ENCODE assay signal across 8 mouse cellular contexts in genomic region chr8:108690576-108691455, GRCm38 (mm10).
A peak's percentile ranks its signal among the peaks of the same experiment; 100 is the strongest.
DNase-seq lines count a peak whose midpoint lies in the region; ATAC-seq lines count a peak whose summit lies in the region.

No protein-coding gene starts in this region.

- WGBS in embryonic facial prominence, embryonic 12.5 days, result 25% methylated on average over 14 of the region's 14 CpGs
- WGBS in hindbrain, embryonic 13.5 days, result 27% methylated on average over 14 of the region's 14 CpGs
- 57% methylated on average over 10 of the region's 14 CpGs for WGBS in macrophage (ENCODE audit: missing documents)

- H3K9me3 ChIP-seq in embryonic facial prominence, embryonic 12.5 days, result no peaks in the 10 kb centered on the region
- H3K9me3 ChIP-seq in hindbrain, embryonic 13.5 days, result no peaks in the 10 kb centered on the region

- H3K4me1 ChIP-seq in embryonic facial prominence, embryonic 12.5 days, result peaks cover 39% of the 10 kb centered on the region
- H3K4me1 ChIP-seq in hindbrain, embryonic 13.5 days (replicated peaks), result peaks cover 43% of the 10 kb centered on the region

- no peaks in the 10 kb centered on the region for H3K79me2 ChIP-seq in macrophage (ENCODE audit: inconsistent target)

- no peak for ATAC-seq in embryonic facial prominence, embryonic 12.5 days (ENCODE audit: insufficient number of reproducible peaks, insufficient read depth, low FRiP score, low TSS enrichment)
- ATAC-seq in hindbrain, embryonic 13.5 days (ENCODE audit: low FRiP score), result peak; percentile 56; the same call in 1 of the 2 replicates
- no peak for ATAC-seq in granulocyte monocyte progenitor cell, adult 5-6 weeks (replicated peaks; ENCODE audit: poor library complexity, severe bottlenecking)

- H3K36me3 ChIP-seq in embryonic facial prominence, embryonic 12.5 days, result no peaks in the 10 kb centered on the region
- H3K36me3 ChIP-seq in hindbrain, embryonic 13.5 days, result no peaks in the 10 kb centered on the region
- H3K36me3 ChIP-seq in macrophage (ENCODE audit: inconsistent target), result no peaks in the 10 kb centered on the region

- no peak overlapping the region for H3K9ac ChIP-seq in embryonic facial prominence, embryonic 12.5 days
- H3K9ac ChIP-seq in hindbrain, embryonic 13.5 days, result peak overlapping the region; percentile 63

- intact Hi-C loops in left cerebral cortex, postnatal 4 days (cut with DNase I), result no loop called here
- intact Hi-C loops in left cerebral cortex, postnatal 25 days (cut with DNase I), result no loop called here

- H3K4me2 ChIP-seq in embryonic facial prominence, embryonic 12.5 days (replicated peaks), result peak overlapping the region; percentile 65
- peak overlapping the region; percentile 52 for H3K4me2 ChIP-seq in hindbrain, embryonic 13.5 days

- DNase-seq in left cerebral cortex, postnatal 4 days, result peak; percentile 47
- DNase-seq in left cerebral cortex, postnatal 25 days (ENCODE audit: low spot score in 2 of 2), result no peak
- DNase-seq in urinary bladder, adult 18-20 months (ENCODE audit: low spot score in 2 of 2), result no peak
- DNase-seq in gastrocnemius, adult 18-20 months (ENCODE audit: low spot score), result no peak

- H3K27me3 ChIP-seq in embryonic facial prominence, embryonic 12.5 days, result peaks cover 29% of the 10 kb centered on the region
- H3K27me3 ChIP-seq in hindbrain, embryonic 13.5 days, result peaks cover 49% of the 10 kb centered on the region

- H3K4me3 ChIP-seq in embryonic facial prominence, embryonic 12.5 days, result no peak overlapping the region
- peak overlapping the region; percentile 25; the same call in 1 of the 2 replicates for H3K4me3 ChIP-seq in hindbrain, embryonic 13.5 days
- H3K4me3 ChIP-seq in macrophage (ENCODE audit: inconsistent target), result no peak overlapping the region

- H3K27ac ChIP-seq in embryonic facial prominence, embryonic 12.5 days, result no peak overlapping the region
- H3K27ac ChIP-seq in hindbrain, embryonic 13.5 days, result peak overlapping the region; percentile 91
- peak overlapping the region; percentile 95 for H3K27ac ChIP-seq in macrophage
